Mouse (Mus musculus) testis, adult 2 months (tissue): Measurements from ENCODE around the gene Rpn2.

Source experiments
- CTCF ChIP-seq: fragments of 200-500 bp; IDR thresholded peaks from 2 replicates; pipeline ENCODE4 v1.5.1; 2012; ENCODE audit warnings: low read depth, mild to moderate bottlenecking, inconsistent platforms, low read length, moderate library complexity; ENCODE audit not compliant: control insufficient read depth, insufficient read depth, insufficient replicate concordance
- POLR2A ChIP-seq: fragments of 200-500 bp; IDR thresholded peaks from 2 replicates; pipeline ENCODE4 v1.6.1; 2012; ENCODE audit warnings: low read depth, mild to moderate bottlenecking, inconsistent platforms, low read length, moderate library complexity; ENCODE audit not compliant: control insufficient read depth

DNA sequence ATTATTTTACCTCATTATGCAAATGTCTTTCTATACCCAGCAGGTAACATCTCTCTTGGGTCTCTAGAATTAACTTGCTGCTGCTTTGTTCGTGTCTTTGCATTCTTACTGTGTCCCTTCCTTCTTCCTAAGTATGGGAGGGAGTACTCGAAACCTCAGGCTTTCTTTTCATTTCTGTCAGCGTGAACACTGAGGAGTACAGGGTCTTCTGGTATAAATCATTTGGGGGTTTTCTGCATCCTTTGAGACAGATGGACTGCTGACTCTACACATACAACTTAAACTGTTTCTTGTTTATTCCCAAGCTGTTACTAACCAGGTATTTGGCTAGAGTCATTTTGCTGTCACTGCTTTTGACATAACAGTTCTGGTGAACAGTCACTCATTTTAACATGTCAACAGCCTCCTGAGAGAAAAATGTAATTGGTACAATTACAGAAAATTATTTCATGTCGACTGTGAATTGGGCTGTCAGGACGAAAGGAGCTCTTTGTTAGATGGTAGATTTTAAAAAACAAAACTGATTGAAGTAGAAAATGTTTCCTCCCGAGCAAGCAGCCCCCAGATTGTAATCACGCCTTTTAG is 17.4 kb downstream of the Rpn2 start:
- no peak for TF ChIP-seq CTCF
- no peak for TF ChIP-seq POLR2A
